Mouse (Mus musculus): ENCODE data around the gene Ccdc97.

Ccdc97 gene

DNA sequence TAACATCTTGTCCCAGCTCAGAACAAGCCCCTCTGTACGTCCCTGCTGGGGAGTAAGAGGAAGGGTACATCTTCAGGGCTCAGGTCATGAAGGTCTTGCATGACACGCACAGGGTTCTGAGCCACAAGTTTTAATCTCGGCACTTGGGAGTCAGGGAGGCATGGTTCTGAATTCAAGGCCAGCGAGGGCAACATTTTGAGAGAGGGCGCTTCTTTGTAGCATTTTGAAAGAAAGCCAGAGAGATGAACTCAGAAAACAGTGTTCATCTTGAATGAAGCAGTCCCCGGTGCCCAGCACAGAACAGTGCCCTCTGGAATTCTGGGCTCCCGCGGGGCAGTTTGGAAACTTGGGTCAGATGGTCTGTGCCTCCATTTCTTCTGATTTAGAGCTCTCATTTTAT lies 52.5 kb downstream of the Ccdc97 start:
- DNase-seq (ENCODE audit: low spot score) = no peak
